Mouse (Mus musculus) frontal cortex, postnatal 25 days (tissue): Measurements from ENCODE around the gene Gm9507.
"Not testable (repeated sequence)": the region's sequence is repeated elsewhere in the genome, so short reads cannot be mapped to it uniquely, and the experiment has no call there.

Experiments
- DNase-seq, 2 experiments: peaks; one replicate each; pipeline ENCODE4 v3.0.0; 2022; ENCODE audit warnings: low spot score in 2 of 2

Gm9507 gene

GRCm38 (mm10) chr10:77811743-77812142 is at the start of gene Gm9507:
TSS of gene Gm9507 (minus strand) at chr10:77811843.
- DNase-seq, result no peak

GRCm38 (mm10) chr10:77852559-77852958 is 40.9 kb upstream of the Gm9507 start, which contains the start of gene Gm10318:
TSS of gene Gm10318 (plus strand) at chr10:77852859.
- no peak for DNase-seq

GRCm38 (mm10) chr10:77847538-77847937 is 35.9 kb upstream of the Gm9507 start:
- no peak for DNase-seq

GRCm38 (mm10) chr10:77846961-77847360 is 35.3 kb upstream of the Gm9507 start:
- no peak for DNase-seq

GRCm38 (mm10) chr10:77846503-77846902 is 34.9 kb upstream of the Gm9507 start, which contains the start of gene Gm36176:
TSS of gene Gm36176 (plus strand) at chr10:77846803.
- no peak for DNase-seq

- no peak for DNase-seq
Measured at GRCm38 (mm10) chr10:77839006-77839405, 27.4 kb upstream of the Gm9507 start.

- DNase-seq, result no peak
Measured at GRCm38 (mm10) chr10:77835647-77836046, 24.0 kb upstream of the Gm9507 start, which contains the start of gene Krtap10-10. TSS of gene Krtap10-10 (plus strand) at chr10:77835947.

GRCm38 (mm10) chr10:77826951-77827350 is 15.3 kb upstream of the Gm9507 start, which contains the start of gene Krtap10-4:
TSS of gene Krtap10-4 (minus strand) at chr10:77827095.
- no peak for DNase-seq

GRCm38 (mm10) chr10:77819203-77819602 is 7.6 kb upstream of the Gm9507 start:
- no peak for DNase-seq

GRCm38 (mm10) chr10:77818523-77818922 is 6.9 kb upstream of the Gm9507 start:
- DNase-seq, result no peak

GRCm38 (mm10) chr10:77815514-77815913 is 3.9 kb upstream of the Gm9507 start:
- DNase-seq, result no peak

GRCm38 (mm10) chr10:77814382-77814781 is 2.7 kb upstream of the Gm9507 start, which contains the start of gene Gm2696:
TSS of gene Gm2696 (plus strand) at chr10:77814682.
- DNase-seq, result no peak

GRCm38 (mm10) chr10:77804095-77804494 is 7.5 kb downstream of the Gm9507 start:
- DNase-seq, result no peak

GRCm38 (mm10) chr10:77798921-77799508 is 12.6 kb downstream of the Gm9507 start, which contains the start of gene Gm19668:
TSS of gene Gm19668 (minus strand) at chr10:77799133.
- DNase-seq, result no peak

GRCm38 (mm10) chr10:77798164-77798920 is 13.3 kb downstream of the Gm9507 start:
- not testable (repeated sequence) for DNase-seq

GRCm38 (mm10) chr10:77797677-77798076 is 14.0 kb downstream of the Gm9507 start:
- no peak for DNase-seq

- DNase-seq, result no peak
Measured at GRCm38 (mm10) chr10:77794976-77795375, 16.7 kb downstream of the Gm9507 start, which contains the start of gene Gm9639. TSS of gene Gm9639 (minus strand) at chr10:77795076.

GRCm38 (mm10) chr10:77788621-77789020 is 23.0 kb downstream of the Gm9507 start:
- DNase-seq, result no peak

- DNase-seq, result not testable (repeated sequence)
Measured at GRCm38 (mm10) chr10:77787876-77788275, 23.8 kb downstream of the Gm9507 start, which contains the start of gene Gm7137. TSS of gene Gm7137 (minus strand) at chr10:77788200.

GRCm38 (mm10) chr10:77783396-77783795 is 28.2 kb downstream of the Gm9507 start:
- not testable (repeated sequence) for DNase-seq

GRCm38 (mm10) chr10:77782442-77782841 is 29.2 kb downstream of the Gm9507 start, which contains the start of gene Gm3250:
TSS of gene Gm3250 (minus strand) at chr10:77782542.
- DNase-seq, result not testable (repeated sequence)

- DNase-seq, result not testable (repeated sequence)
Measured at GRCm38 (mm10) chr10:77776844-77777243, 34.8 kb downstream of the Gm9507 start, which contains the start of gene Gm7138. TSS of gene Gm7138 (minus strand) at chr10:77776944.
